Mouse (Mus musculus) adrenal gland, postnatal 4 days (tissue): ENCODE data around the gene Tyrobp. TPM values are rescaled to one million over a fixed set of nuclear protein-coding genes. Genes with fewer than 3 reads are reported as not detected.

Experiments used
- DNase-seq, 2 experiments: peaks; one replicate each; pipeline ENCODE4 v3.0.0; 2021 to 2022; ENCODE audit warnings: low spot score in 2 of 2, mixed read lengths in 2 of 2
- total RNA-seq, 2 experiments: library from RNA; stranded (reverse); gene quantifications; 2 replicates each; pipeline ENCODE4 v1.2.3; 2021

The Tyrobp gene
- total RNA-seq, 2 experiments from 2014 or later = 26.6 to 40.2 TPM

GRCm38 (mm10) chr7:30457629-30458330 lies 44.2 kb downstream of the Tyrobp start, which contains the start of the genes Kirrel2 and Nphs1:
Kirrel2 (minus strand) TSS chr7:30457690.
Nphs1 (plus strand) TSS chr7:30458315.
- no peak for DNase-seq

DNA sequence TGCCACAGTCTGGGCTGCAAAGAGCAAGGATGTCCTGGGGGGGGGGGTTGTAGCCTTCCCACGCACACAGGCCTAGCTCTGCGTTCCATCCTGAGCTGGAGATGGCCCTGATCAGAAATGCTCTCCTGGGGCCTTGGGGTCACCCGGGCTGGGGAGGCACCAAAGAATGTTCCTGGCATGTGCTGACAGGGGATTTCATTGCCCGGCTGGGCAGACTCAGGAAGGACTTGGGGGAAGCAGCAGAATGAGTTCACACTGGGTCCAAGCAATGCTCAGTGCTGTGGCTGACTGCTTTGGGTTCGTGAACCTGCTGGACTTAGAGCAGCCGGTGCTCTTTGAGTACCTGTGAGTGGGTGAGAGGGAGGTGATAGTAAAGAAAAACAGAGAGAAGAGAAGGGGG lies 45.9 kb downstream of the Tyrobp start:
- DNase-seq = no peak

- DNase-seq = no peak
Observed at GRCm38 (mm10) chr7:30463568-30463967, 50.0 kb downstream of the Tyrobp start.

DNA sequence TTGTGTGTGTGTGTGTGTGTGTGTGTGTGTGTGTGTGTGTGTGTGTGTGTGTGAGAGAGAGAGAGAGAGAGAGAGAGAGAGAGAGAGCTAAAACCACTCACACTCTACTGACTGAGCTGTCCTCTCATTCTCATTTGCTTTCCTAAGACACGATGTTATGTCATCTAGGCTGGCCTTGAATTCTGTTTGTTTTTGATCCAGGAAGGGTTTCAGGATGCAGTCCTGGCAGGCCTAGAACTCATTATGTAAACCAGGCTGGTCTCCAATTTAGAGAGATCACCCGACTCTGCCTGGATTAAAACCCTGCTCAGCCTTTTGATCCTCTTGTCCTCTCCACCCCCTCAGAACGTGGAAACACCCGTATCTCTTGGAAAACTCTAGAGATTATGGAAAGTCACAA lies 50.4 kb downstream of the Tyrobp start:
- DNase-seq = no peak

DNA sequence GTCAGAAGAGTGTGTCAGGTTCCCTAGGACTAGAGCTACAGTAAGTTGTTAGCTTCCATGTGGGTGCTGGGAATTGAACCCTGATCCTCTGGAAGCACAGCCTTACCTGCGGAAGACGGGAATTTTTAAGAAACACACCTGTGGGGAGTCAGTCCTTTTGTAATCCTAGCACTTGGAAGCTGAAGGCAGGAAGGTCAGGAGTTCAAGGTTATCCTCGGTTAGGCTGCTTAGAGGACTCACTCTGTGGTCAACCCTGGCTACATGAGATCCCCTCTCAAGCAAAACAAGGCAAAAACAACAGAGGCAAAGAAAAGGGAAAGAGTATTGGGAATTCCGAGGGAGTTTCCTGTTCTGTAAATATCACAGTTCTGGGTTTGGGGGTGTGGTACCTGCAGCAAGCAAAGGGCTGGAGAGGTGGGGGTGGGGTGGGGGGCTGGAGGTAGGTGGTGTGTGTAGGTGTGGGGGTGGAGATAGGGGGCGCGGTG lies 51.3 kb downstream of the Tyrobp start:
- DNase-seq = no peak

Other genes with a start within 250 kb of the Tyrobp start
- gene Zfp146, start 244.0 kb upstream of the Tyrobp start, total RNA-seq = 10 to 100 TPM; 77.4 to 83.3 TPM
- gene Cox7a1, start 229.6 kb upstream of the Tyrobp start, total RNA-seq = 100 to 1,000 TPM; 176 to 250 TPM
- gene Capns1, start 214.9 kb upstream of the Tyrobp start, total RNA-seq = 100 to 1,000 TPM; 418 to 431 TPM
- gene Polr2i, start 181.8 kb upstream of the Tyrobp start, total RNA-seq = 10 to 100 TPM; 82.1 to 84.3 TPM
- gene Tbcb, start 181.5 kb upstream of the Tyrobp start, total RNA-seq = 10 to 100 TPM; 84.3 to 85.1 TPM
- not detected for gene Ovol3, start 178.0 kb upstream of the Tyrobp start, total RNA-seq
- gene Thap8, start 133.7 kb upstream of the Tyrobp start, total RNA-seq = under 1 TPM; 0.54 to 0.70 TPM
- 10 to 100 TPM; 12.1 to 13.5 TPM for gene Wdr62, start 133.3 kb upstream of the Tyrobp start, total RNA-seq
- 10 to 100 TPM; 50.8 to 59.8 TPM for gene Clip3, start 122.0 kb upstream of the Tyrobp start, total RNA-seq
- gene Alkbh6, start 105.0 kb upstream of the Tyrobp start, total RNA-seq = 10 to 100 TPM; 58.1 to 59.4 TPM
- 10 to 100 TPM; 40.1 to 60.6 TPM for gene Syne4, start 99.0 kb upstream of the Tyrobp start, total RNA-seq
- 1 to 10 TPM; 1.4 to 1.7 TPM for gene E130208F15Rik, start 92.0 kb upstream of the Tyrobp start, total RNA-seq
- 10 to 100 TPM; 12.4 to 15.0 TPM for gene Sdhaf1, start 89.9 kb upstream of the Tyrobp start, total RNA-seq
- gene Lrfn3, start 51.0 kb upstream of the Tyrobp start, total RNA-seq = 10 to 100 TPM; 18.7 to 19.5 TPM
- 1 to 10 TPM; 1.6 to 2.2 TPM for gene Hcst, start 6.1 kb downstream of the Tyrobp start, total RNA-seq
- gene Nfkbid, start 8.0 kb downstream of the Tyrobp start, total RNA-seq = 1 to 10 TPM; 2.1 to 2.3 TPM
- 10 to 100 TPM; 49.5 to 59.1 TPM for gene Aplp1, start 31.8 kb downstream of the Tyrobp start, total RNA-seq
- gene Kirrel2, start 43.9 kb downstream of the Tyrobp start, total RNA-seq = 1 to 10 TPM in 1 of 2 experiments, under 1 TPM in 1; 0.14 to 1.3 TPM
- gene Nphs1, start 44.6 kb downstream of the Tyrobp start, total RNA-seq = 1 to 10 TPM in 1 of 2 experiments, under 1 TPM in 1; 0.08 to 7.1 TPM
- 10 to 100 TPM; 11.6 to 24.9 TPM for gene Prodh2, start 79.9 kb downstream of the Tyrobp start, total RNA-seq
- 10 to 100 TPM; 19.3 to 22.9 TPM for gene Arhgap33, start 121.3 kb downstream of the Tyrobp start, total RNA-seq
- gene Hspb6, start 138.4 kb downstream of the Tyrobp start, total RNA-seq = 10 to 100 TPM; 36.3 to 45.7 TPM
- 10 to 100 TPM; 12.9 to 16.3 TPM for gene Proser3, start 138.5 kb downstream of the Tyrobp start, total RNA-seq
- gene Lin37, start 146.1 kb downstream of the Tyrobp start, total RNA-seq = 10 to 100 TPM; 67.7 to 78.0 TPM
- 10 to 100 TPM; 70.4 to 75.2 TPM for gene U2af1l4, start 149.5 kb downstream of the Tyrobp start, total RNA-seq
- gene Gm49396, start 149.6 kb downstream of the Tyrobp start, total RNA-seq = 1 to 10 TPM; 7.6 to 8.7 TPM
- 100 to 1,000 TPM; 125 to 131 TPM for gene Psenen, start 149.9 kb downstream of the Tyrobp start, total RNA-seq
- gene Igflr1, start 151.7 kb downstream of the Tyrobp start, total RNA-seq = 1 to 10 TPM; 4.5 to 5.2 TPM
- gene Kmt2b, start 175.0 kb downstream of the Tyrobp start, total RNA-seq = 10 to 100 TPM; 71.4 to 84.4 TPM
- gene Zbtb32, start 185.1 kb downstream of the Tyrobp start, total RNA-seq = under 1 TPM in 1 of 2 experiments, not detected in 1; 0.65 TPM
- gene Upk1a, start 199.1 kb downstream of the Tyrobp start, total RNA-seq = 1 to 10 TPM in 1 of 2 experiments, under 1 TPM in 1; 0.93 to 1.2 TPM
- 100 to 1,000 TPM; 750 to 830 TPM for gene Cox6b1, start 212.4 kb downstream of the Tyrobp start, total RNA-seq
- gene Etv2, start 222.1 kb downstream of the Tyrobp start, total RNA-seq = not detected
- gene Rbm42, start 236.6 kb downstream of the Tyrobp start, total RNA-seq = 10 to 100 TPM; 89.2 to 89.5 TPM